Mouse (Mus musculus): ENCODE results near the gene Zic1. TPM values are rescaled to one million over a fixed set of nuclear protein-coding genes. Genes with fewer than 3 reads are reported as not detected.

Gene Zic1
- polyA plus RNA-seq (2016; fragmentation: Nextera tagmentation; extraction: Ambion mirVana) = 2.1 TPM in 2 replicates

- ATAC-seq (ENCODE audit: insufficient number of reproducible peaks, insufficient read depth, low FRiP score, low TSS enrichment) = no peak
- Histone ChIP-seq H3K27ac (peak within 1 kb of the TSS; percentile 67), H3K9ac (peak within 1 kb of the TSS; percentile 41; the same call in 1 of the 2 replicates), H3K36me3 (no peaks in the 10 kb centered on the region), H3K27me3 (peaks cover 84% of the 10 kb centered on the region), H3K4me3 (peak within 1 kb of the TSS; percentile 34), H3K4me2 (replicated peaks) (peak within 1 kb of the TSS; percentile 31), H3K4me1 (0 out of 2 replicates have a peak, but pooled peaks cover 9% of the 10 kb centered on the region), H3K9me3 (no peaks in the 10 kb centered on the region)
- 2% methylated on average over 29 of the region's 33 CpGs for WGBS
Observed at GRCm38 (mm10) chr9:91365664-91366063, at the start of gene Zic1. Gene Zic1, minus strand, starts transcription at chr9:91365810.

DNA sequence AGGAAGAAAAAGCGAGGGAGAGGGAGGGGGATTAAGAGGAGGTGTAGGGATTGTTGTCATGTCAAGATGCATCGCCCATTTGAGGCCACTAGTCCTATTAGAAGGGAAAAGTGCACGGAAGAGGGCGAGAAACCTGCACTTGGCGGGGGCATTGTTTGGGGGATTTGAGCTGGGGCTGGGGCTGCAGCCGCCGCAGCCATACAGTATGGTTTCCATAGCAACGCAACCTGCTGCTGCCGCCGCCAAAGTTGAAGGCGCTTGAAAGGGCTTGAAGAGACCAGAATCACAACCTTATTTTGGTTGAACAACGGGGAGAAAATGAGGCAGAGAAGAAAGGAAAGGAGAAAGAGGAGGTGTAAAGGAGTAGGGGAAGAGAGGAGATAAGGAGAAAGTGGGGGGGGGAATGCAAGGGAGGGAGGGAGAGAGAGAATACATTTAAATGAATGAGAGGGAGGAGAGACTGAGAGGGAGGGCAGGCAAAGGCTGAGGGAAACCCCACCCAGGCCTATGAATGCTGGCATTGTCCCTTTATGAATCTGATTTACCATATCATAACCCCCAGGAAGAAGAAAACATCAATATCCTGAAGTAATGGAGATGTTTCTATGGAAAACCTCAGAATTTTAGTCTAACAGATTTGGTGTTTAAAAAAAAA is 48.5 kb upstream of the Zic1 start:
- H3K36me3 ChIP-seq = no peaks in the 10 kb centered on the region
- H3K27ac ChIP-seq = no peak overlapping the region
- peaks cover 81% of the 10 kb centered on the region for H3K27me3 ChIP-seq
- H3K9me3 ChIP-seq = no peaks in the 10 kb centered on the region
- no peaks in the 10 kb centered on the region for H3K4me1 ChIP-seq
- no peak overlapping the region for H3K9ac ChIP-seq
- under 1% methylated on average over 12 of the region's 12 CpGs for WGBS
- H3K4me3 ChIP-seq = no peak overlapping the region
- no peak for ATAC-seq (ENCODE audit: insufficient number of reproducible peaks, insufficient read depth, low FRiP score, low TSS enrichment)
- H3K4me2 ChIP-seq (replicated peaks) = no peak overlapping the region

DNA sequence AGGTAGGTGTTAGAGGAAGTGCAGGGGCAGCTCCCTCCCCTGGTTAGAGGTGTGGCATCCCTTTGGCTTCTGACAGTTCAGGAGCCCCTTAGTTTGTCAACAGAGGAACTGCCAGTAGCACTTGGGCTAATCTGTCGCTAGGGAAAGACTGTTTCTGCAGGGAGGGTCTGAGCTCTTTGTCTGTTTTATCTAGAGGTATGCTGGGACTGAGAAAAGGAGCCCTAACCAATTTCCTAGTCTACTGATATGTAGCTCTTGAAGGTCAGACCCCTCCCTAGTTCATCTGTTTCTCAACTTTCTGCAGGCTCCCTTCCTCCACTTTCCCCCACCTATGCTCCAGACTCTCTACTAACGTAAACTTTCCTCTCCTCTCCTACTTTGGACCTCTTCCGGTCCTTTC is 44.2 kb upstream of the Zic1 start:
- no peak overlapping the region for H3K4me3 ChIP-seq
- no peak for ATAC-seq (ENCODE audit: insufficient number of reproducible peaks, insufficient read depth, low FRiP score, low TSS enrichment)
- H3K4me1 ChIP-seq = no peaks in the 10 kb centered on the region
- no peaks in the 10 kb centered on the region for H3K36me3 ChIP-seq
- no peak overlapping the region for H3K9ac ChIP-seq
- H3K27ac ChIP-seq = no peak overlapping the region
- H3K9me3 ChIP-seq = no peaks in the 10 kb centered on the region
- peaks cover 75% of the 10 kb centered on the region for H3K27me3 ChIP-seq
- 4% methylated on average over 3 of the region's 3 CpGs for WGBS
- no peak overlapping the region for H3K4me2 ChIP-seq (replicated peaks)

DNA sequence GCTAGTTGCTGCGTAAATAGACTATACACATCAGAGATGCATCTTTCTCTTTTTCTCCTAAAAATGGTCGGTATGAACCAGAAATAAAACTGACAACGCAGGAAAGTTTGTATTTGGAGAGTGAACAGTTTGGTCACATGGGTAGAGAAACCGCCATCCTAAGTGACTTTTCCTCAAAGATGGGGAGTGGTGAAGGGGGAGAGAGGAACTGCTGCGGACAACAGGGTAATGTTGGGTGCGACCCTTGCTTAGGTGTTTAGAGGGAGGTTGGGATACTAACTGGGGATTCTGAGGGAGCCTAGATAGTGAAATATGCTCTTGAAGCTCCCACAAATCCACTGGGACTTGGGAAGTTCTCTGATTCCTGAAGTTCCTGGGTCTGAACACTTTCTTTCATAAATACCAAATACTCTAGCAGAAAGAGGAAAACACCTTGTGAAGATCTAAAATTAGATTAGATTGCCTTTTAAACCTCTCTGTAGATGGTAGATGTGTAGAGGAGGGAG is 40.7 kb upstream of the Zic1 start:
- Histone ChIP-seq H3K4me1 (no peaks in the 10 kb centered on the region), H3K4me2 (replicated peaks) (no peak overlapping the region), H3K27me3 (peaks cover 80% of the 10 kb centered on the region), H3K36me3 (no peaks in the 10 kb centered on the region), H3K4me3 (no peak overlapping the region), H3K9ac (no peak overlapping the region), H3K9me3 (no peaks in the 10 kb centered on the region), H3K27ac (no peak overlapping the region)
- ATAC-seq (ENCODE audit: insufficient number of reproducible peaks, insufficient read depth, low FRiP score, low TSS enrichment) = no peak
- under 1% methylated on average over 6 of the region's 6 CpGs for WGBS

DNA sequence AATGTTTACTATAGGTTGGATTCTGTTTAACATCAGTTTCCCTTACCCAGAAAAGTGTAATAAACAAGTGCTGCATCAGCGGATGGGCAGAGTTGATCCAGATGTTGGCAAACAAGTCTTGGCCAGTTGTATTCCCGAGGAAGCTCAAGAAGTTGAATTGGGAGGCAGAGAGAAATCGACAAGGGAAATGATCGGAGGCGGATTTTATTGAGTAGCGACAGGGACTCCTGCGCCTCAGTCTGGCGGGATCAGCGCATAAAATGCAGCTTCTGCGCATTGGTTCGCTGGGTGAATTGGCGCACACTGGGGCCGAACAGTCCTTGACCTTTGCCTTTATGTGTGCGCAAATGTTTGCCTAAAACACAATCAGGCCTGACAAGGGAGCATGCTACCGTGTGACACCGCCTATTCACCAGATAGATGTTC is 40.2 kb upstream of the Zic1 start:
- no peaks in the 10 kb centered on the region for H3K9me3 ChIP-seq
- H3K4me1 ChIP-seq = no peaks in the 10 kb centered on the region
- no peak overlapping the region for H3K4me2 ChIP-seq (replicated peaks)
- H3K4me3 ChIP-seq = 0 out of 2 replicates have a peak overlapping the region, but pooled peaks have one; percentile 5
- no peak for ATAC-seq (ENCODE audit: insufficient number of reproducible peaks, insufficient read depth, low FRiP score, low TSS enrichment)
- no peaks in the 10 kb centered on the region for H3K36me3 ChIP-seq
- H3K27me3 ChIP-seq = peaks cover 80% of the 10 kb centered on the region
- no peak overlapping the region for H3K27ac ChIP-seq
- WGBS = 1% methylated on average over 16 of the region's 16 CpGs
- H3K9ac ChIP-seq = no peak overlapping the region

GRCm38 (mm10) chr9:91404905-91405752 is 39.5 kb upstream of the Zic1 start:
- WGBS = under 1% methylated on average over 27 of the region's 27 CpGs
- Histone ChIP-seq H3K4me2 (replicated peaks) (no peak overlapping the region), H3K4me3 (0 out of 2 replicates have a peak overlapping the region, but pooled peaks have one; percentile 5)

DNA sequence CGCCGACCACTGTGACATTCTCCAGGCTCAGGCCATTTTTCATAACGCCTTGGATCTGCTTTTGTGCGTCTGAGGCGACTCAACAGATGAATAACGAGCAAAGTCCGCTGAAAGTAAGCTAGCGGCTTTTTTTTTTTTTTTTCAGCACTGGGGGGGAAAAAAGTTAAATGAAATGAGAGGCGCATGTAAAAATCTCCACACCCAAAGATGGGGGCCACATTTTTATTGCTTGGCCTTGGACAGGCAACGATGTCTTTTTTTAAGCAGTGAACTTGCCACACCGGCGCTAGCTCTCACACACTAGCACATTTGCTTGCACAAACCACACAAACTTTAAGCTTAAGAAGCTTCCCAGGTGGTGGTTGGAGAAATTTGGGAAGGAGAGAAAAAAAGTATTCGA is 38.6 kb upstream of the Zic1 start:
- no peak for ATAC-seq (ENCODE audit: insufficient number of reproducible peaks, insufficient read depth, low FRiP score, low TSS enrichment)
- Histone ChIP-seq H3K27ac (no peak overlapping the region), H3K27me3 (peaks cover 80% of the 10 kb centered on the region), H3K9ac (no peak overlapping the region), H3K4me3 (no peak overlapping the region), H3K9me3 (no peaks in the 10 kb centered on the region), H3K36me3 (no peaks in the 10 kb centered on the region), H3K4me1 (no peaks in the 10 kb centered on the region), H3K4me2 (replicated peaks) (no peak overlapping the region)
- 2% methylated on average over 13 of the region's 13 CpGs for WGBS

More at GRCm38 (mm10) chr9:91404905-91405752, 39.5 kb upstream of the Zic1 start:
- no peak for ATAC-seq (ENCODE audit: insufficient number of reproducible peaks, insufficient read depth, low FRiP score, low TSS enrichment)
- Histone ChIP-seq H3K27me3 (peaks cover 80% of the 10 kb centered on the region), H3K9me3 (no peaks in the 10 kb centered on the region), H3K36me3 (no peaks in the 10 kb centered on the region), H3K9ac (no peak overlapping the region), H3K27ac (no peak overlapping the region), H3K4me1 (no peaks in the 10 kb centered on the region)

GRCm38 (mm10) chr9:91401471-91401870 is 35.9 kb upstream of the Zic1 start:
- Histone ChIP-seq H3K4me1 (no peaks in the 10 kb centered on the region), H3K36me3 (no peaks in the 10 kb centered on the region), H3K9me3 (no peaks in the 10 kb centered on the region), H3K4me2 (replicated peaks) (no peak overlapping the region), H3K27me3 (peaks cover 87% of the 10 kb centered on the region), H3K4me3 (no peak overlapping the region), H3K9ac (no peak overlapping the region), H3K27ac (no peak overlapping the region)
- 1% methylated on average over 10 of the region's 10 CpGs for WGBS
- ATAC-seq (ENCODE audit: insufficient number of reproducible peaks, insufficient read depth, low FRiP score, low TSS enrichment) = no peak

- Histone ChIP-seq H3K4me3 (no peak overlapping the region), H3K27ac (no peak overlapping the region), H3K9me3 (no peaks in the 10 kb centered on the region), H3K4me2 (replicated peaks) (no peak overlapping the region), H3K4me1 (no peaks in the 10 kb centered on the region), H3K36me3 (no peaks in the 10 kb centered on the region), H3K9ac (no peak overlapping the region), H3K27me3 (peaks cover 85% of the 10 kb centered on the region)
- 4% methylated on average over 8 of the region's 8 CpGs for WGBS
- no peak for ATAC-seq (ENCODE audit: insufficient number of reproducible peaks, insufficient read depth, low FRiP score, low TSS enrichment)
Observed at GRCm38 (mm10) chr9:91400482-91401093, 35.0 kb upstream of the Zic1 start.

DNA sequence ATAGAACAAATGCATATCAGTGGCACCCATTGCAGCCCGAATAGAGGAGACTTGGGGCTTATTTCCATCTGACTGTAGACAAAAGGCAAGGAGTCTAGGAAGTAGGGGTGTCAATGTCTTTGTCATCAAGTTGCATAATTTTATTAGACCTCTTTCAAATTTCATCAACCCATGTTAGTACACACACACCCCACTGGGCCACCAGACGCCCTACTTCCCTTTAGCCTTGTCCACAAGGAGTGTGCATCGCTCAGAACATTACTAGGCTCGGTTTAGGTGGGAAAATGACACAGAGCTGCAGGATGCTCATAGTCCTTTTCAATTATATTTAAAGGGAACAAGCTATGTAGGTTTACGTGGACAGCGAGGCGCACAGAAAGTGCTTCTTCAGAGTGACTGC is 34.4 kb upstream of the Zic1 start:
- WGBS = 17% methylated on average over 7 of the region's 7 CpGs
- Histone ChIP-seq H3K4me1 (no peaks in the 10 kb centered on the region), H3K4me2 (replicated peaks) (no peak overlapping the region), H3K27me3 (peaks cover 85% of the 10 kb centered on the region), H3K9me3 (no peaks in the 10 kb centered on the region), H3K9ac (no peak overlapping the region), H3K36me3 (no peaks in the 10 kb centered on the region), H3K4me3 (no peak overlapping the region), H3K27ac (no peak overlapping the region)
- no peak for ATAC-seq (ENCODE audit: insufficient number of reproducible peaks, insufficient read depth, low FRiP score, low TSS enrichment)

GRCm38 (mm10) chr9:91395066-91395772 is 29.6 kb upstream of the Zic1 start:
- WGBS = 7% methylated on average over 14 of the region's 14 CpGs
- H3K4me1 ChIP-seq = no peaks in the 10 kb centered on the region
- H3K27me3 ChIP-seq = peaks cover 94% of the 10 kb centered on the region
- H3K27ac ChIP-seq = no peak overlapping the region
- H3K9ac ChIP-seq = no peak overlapping the region
- no peak overlapping the region for H3K4me3 ChIP-seq
- H3K9me3 ChIP-seq = no peaks in the 10 kb centered on the region
- H3K36me3 ChIP-seq = no peaks in the 10 kb centered on the region
- no peak overlapping the region for H3K4me2 ChIP-seq (replicated peaks)
- ATAC-seq (ENCODE audit: insufficient number of reproducible peaks, insufficient read depth, low FRiP score, low TSS enrichment) = no peak
